Mouse (Mus musculus) megakaryocyte-erythroid progenitor cell, adult 5-6 weeks (primary cell): ENCODE measurements around the gene Gm9603. TPM values are rescaled to one million over a fixed set of nuclear protein-coding genes. Genes with fewer than 3 reads are reported as not detected.
"Not testable (repeated sequence)": the region's sequence is repeated elsewhere in the genome, so short reads cannot be mapped to it uniquely, and the experiment has no call there.

Source experiments
- ATAC-seq: replicated peaks from 2 replicates; pipeline ENCODE4 v1.8.0; 2016; ENCODE audit warnings: mild to moderate bottlenecking, inconsistent platforms; ENCODE audit not compliant: severe bottlenecking, poor library complexity, low FRiP score, low TSS enrichment
- total RNA-seq, 2 experiments: library from RNA; stranded (forward) in 1 of 2; stranded (reverse) in 1 of 2; fragments of 200-1000, 215-1000 nt in 1 of 2; fragments of >200 nt in 1 of 2; fragmentation: Nextera tagmentation in 1 of 2; gene quantifications; 2 replicates each; pipeline ENCODE4 v1.2.3; 2014 to 2017

The Gm9603 gene
- total RNA-seq (2014; fragmentation: Nextera tagmentation) (not detected in 2 replicates), total RNA-seq (2017) (not detected in 2 replicates)

DNA sequence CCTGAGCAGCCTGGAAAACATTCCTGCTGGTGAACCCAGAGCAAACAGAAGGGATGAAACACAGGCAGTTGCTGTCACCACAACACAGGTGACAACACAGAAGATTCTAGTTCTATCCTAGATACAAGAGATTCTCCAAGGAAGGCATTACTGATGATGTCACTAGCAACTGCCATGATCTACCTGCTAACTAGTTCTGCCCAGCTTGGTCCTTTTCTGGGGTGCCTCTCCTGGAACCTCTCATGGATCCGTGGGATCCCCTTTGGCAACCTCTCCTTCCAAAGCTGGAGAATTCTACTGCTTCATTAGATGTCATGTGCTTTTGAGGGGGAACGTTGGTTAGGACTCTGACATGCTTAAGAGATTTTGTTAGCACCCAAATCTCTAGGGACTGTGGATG lies at the start of gene Gm9603:
Gene Gm9603, minus strand, starts transcription at position 101 of the 400 bp plus-strand sequence.
- ATAC-seq, result not testable (repeated sequence)

DNA sequence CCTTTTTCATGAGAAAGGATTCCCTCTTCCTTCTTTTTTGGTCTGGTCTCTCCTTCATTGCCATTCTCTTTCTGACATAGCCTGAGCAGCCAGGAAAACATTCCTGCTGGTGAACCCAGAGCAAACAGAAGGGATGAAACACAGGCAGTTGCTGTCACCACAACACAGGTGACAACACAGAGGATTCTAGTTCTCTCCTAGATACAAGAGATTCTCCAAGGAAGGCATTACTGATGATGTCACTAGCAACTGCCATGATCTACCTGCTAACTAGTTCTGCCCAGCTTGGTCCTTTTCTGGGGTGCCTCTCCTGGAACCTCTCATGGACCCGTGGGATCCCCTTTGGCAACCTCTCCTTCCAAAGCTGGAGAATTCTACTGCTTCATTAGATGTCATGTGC lies 54.3 kb downstream of the Gm9603 start, which contains the start of gene Gm8265:
Gene Gm8265, minus strand, starts transcription at position 101 of the 400 bp plus-strand sequence.
- ATAC-seq, result not testable (repeated sequence)

Other genes with a start within 250 kb of the Gm9603 start
- not detected in 2 replicates for gene Gm3194, start 232.0 kb downstream of the Gm9603 start, total RNA-seq (2014; fragmentation: Nextera tagmentation)
- gene Gm3194, start 232.0 kb downstream of the Gm9603 start, total RNA-seq (2017), result not detected in 2 replicates
- not detected in 2 replicates for gene Gm8246, start 209.6 kb downstream of the Gm9603 start, total RNA-seq (2014; fragmentation: Nextera tagmentation)
- gene Gm8246, start 209.6 kb downstream of the Gm9603 start, total RNA-seq (2017), result not detected in 2 replicates
- gene Gm3187, start 203.2 kb downstream of the Gm9603 start, total RNA-seq (2014; fragmentation: Nextera tagmentation), result not detected in 2 replicates
- gene Gm3187, start 203.2 kb downstream of the Gm9603 start, total RNA-seq (2017), result not detected in 2 replicates
- not detected in 2 replicates for gene Gm3488, start 185.8 kb downstream of the Gm9603 start, total RNA-seq (2014; fragmentation: Nextera tagmentation)
- gene Gm3488, start 185.8 kb downstream of the Gm9603 start, total RNA-seq (2017), result not detected in 2 replicates
- not detected in 2 replicates for gene Gm3532, start 149.0 kb downstream of the Gm9603 start, total RNA-seq (2014; fragmentation: Nextera tagmentation)
- gene Gm3532, start 149.0 kb downstream of the Gm9603 start, total RNA-seq (2017), result not detected in 2 replicates
- not detected in 2 replicates for gene Gm8265, start 54.4 kb downstream of the Gm9603 start, total RNA-seq (2014; fragmentation: Nextera tagmentation)
- not detected in 2 replicates for gene Gm8265, start 54.4 kb downstream of the Gm9603 start, total RNA-seq (2017)
- gene Gm3373, start 54.1 kb upstream of the Gm9603 start, total RNA-seq (2014; fragmentation: Nextera tagmentation), result not detected in 2 replicates
- gene Gm3373, start 54.1 kb upstream of the Gm9603 start, total RNA-seq (2017), result not detected in 2 replicates
- not detected in 2 replicates for gene Gm3383, start 120.5 kb upstream of the Gm9603 start, total RNA-seq (2014; fragmentation: Nextera tagmentation)
- not detected in 2 replicates for gene Gm3383, start 120.5 kb upstream of the Gm9603 start, total RNA-seq (2017)
- gene Gm3424, start 142.9 kb upstream of the Gm9603 start, total RNA-seq (2014; fragmentation: Nextera tagmentation), result not detected in 2 replicates
- gene Gm3424, start 142.9 kb upstream of the Gm9603 start, total RNA-seq (2017), result not detected in 2 replicates
- not detected in 2 replicates for gene Gm8237, start 192.9 kb upstream of the Gm9603 start, total RNA-seq (2014; fragmentation: Nextera tagmentation)
- gene Gm8237, start 192.9 kb upstream of the Gm9603 start, total RNA-seq (2017), result not detected in 2 replicates